Mouse (Mus musculus): ENCODE data around the gene Gna14.

Gene Gna14

GRCm38 (mm10) chr19:16457127-16457526, 21.6 kb downstream of the Gna14 start:
- DNase-seq: no peak

GRCm38 (mm10) chr19:16459317-16459716, 23.8 kb downstream of the Gna14 start:
- no peak for DNase-seq

- no peak for DNase-seq
Observed at GRCm38 (mm10) chr19:16460292-16460691, 24.7 kb downstream of the Gna14 start.

GRCm38 (mm10) chr19:16460831-16461230, 25.3 kb downstream of the Gna14 start:
- no peak for DNase-seq

- DNase-seq: no peak
Observed at GRCm38 (mm10) chr19:16462461-16462860, 26.9 kb downstream of the Gna14 start.

GRCm38 (mm10) chr19:16464730-16465129, 29.2 kb downstream of the Gna14 start:
- no peak for DNase-seq

- DNase-seq: no peak
Observed at GRCm38 (mm10) chr19:16468756-16469374, 33.3 kb downstream of the Gna14 start.

- no peak for DNase-seq
Observed at GRCm38 (mm10) chr19:16472655-16473054, 37.1 kb downstream of the Gna14 start.

- DNase-seq: no peak
Observed at GRCm38 (mm10) chr19:16477314-16477946, 41.9 kb downstream of the Gna14 start.

GRCm38 (mm10) chr19:16478186-16478607, 42.6 kb downstream of the Gna14 start:
- no peak for DNase-seq

GRCm38 (mm10) chr19:16482047-16482446, 46.5 kb downstream of the Gna14 start:
- no peak for DNase-seq

GRCm38 (mm10) chr19:16484237-16484636, 48.7 kb downstream of the Gna14 start:
- no peak for DNase-seq

GRCm38 (mm10) chr19:16484671-16485070, 49.1 kb downstream of the Gna14 start:
- DNase-seq: no peak

- DNase-seq: no peak
Observed at GRCm38 (mm10) chr19:16490756-16491155, 55.2 kb downstream of the Gna14 start.

- no peak for DNase-seq
Observed at GRCm38 (mm10) chr19:16491497-16491896, 55.9 kb downstream of the Gna14 start.

- DNase-seq: no peak
Observed at GRCm38 (mm10) chr19:16492453-16492852, 56.9 kb downstream of the Gna14 start.

GRCm38 (mm10) chr19:16494816-16495516, 59.4 kb downstream of the Gna14 start:
- DNase-seq: no peak

GRCm38 (mm10) chr19:16496016-16496415, 60.5 kb downstream of the Gna14 start:
- no peak for DNase-seq

- no peak for DNase-seq
Observed at GRCm38 (mm10) chr19:16502054-16502453, 66.5 kb downstream of the Gna14 start.

- no peak for DNase-seq
Observed at GRCm38 (mm10) chr19:16506711-16507364, 71.3 kb downstream of the Gna14 start.

- DNase-seq: no peak
Observed at GRCm38 (mm10) chr19:16510343-16511080, 75.0 kb downstream of the Gna14 start.

- no peak for DNase-seq
Observed at GRCm38 (mm10) chr19:16511081-16511420, 75.5 kb downstream of the Gna14 start.

GRCm38 (mm10) chr19:16514201-16514600, 78.6 kb downstream of the Gna14 start:
- no peak for DNase-seq
